Mouse (Mus musculus) stomach, postnatal 0 days (tissue): ENCODE measurements around the gene Rnd3.

ENCODE experiments used
- CTCF ChIP-seq: IDR thresholded peaks from 2 replicates; pipeline ENCODE4 v1.5.1; 2016; ENCODE audit warnings: antibody characterized with exemption, low read depth, mild to moderate bottlenecking, moderate library complexity
- EP300 ChIP-seq: optimal IDR thresholded peaks from 2 replicates; pipeline ENCODE3; 2016; ENCODE audit warnings: antibody characterized with exemption

GRCm38 (mm10) chr2:51145838-51146470, 3.0 kb downstream of the Rnd3 start:
- no peak for TF ChIP-seq CTCF
- TF ChIP-seq EP300 = no peak
